Mouse (Mus musculus): ENCODE measurements around the gene Limd2.
"Not testable (repeated sequence)": the region's sequence is repeated elsewhere in the genome, so short reads cannot be mapped to it uniquely, and the experiment has no call there.

The Limd2 gene

DNA sequence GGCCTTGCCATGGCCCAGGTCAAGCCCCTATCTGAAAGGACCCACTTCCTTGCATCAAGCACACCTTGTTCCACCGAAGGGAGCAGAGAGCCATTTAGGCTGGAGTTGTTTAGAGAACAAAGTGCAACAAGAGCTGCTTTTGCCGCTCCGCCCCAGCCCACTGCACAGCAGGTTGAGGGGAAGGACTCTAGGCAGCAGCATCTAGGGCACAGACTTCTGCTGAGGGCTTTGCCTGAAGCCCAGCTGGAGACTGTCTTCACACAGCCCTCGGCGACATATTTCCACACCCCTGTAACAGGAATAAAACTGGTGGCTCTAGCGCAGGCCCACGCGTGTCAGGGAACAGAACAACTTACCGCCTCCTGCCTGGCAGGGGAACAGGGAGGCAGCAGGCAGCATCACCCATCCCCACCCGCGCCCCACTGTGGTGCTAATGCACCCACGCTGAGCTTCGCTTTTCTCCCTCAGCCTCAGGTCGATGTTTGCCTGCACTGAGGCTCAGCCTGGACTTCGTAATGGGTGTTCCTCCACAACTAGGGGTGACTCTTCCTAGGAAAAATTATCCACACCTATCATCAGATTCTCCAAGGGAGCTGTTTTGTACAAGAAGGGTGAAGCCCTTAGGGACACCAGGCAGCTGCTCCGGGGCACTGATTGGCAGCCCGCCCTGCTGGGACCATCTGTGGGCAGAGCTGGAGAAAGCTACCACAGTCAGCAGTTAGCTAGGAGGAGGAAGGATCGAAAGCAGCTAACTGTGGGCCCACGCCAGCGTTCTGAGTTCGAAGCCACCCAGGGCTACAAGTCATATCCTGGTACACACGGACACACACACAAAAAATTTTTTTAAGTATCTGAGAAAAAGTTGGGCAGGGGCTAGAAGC lies at the start of gene Limd2, which contains the start of gene Gm10840:
Gene Limd2, minus strand, starts transcription at position 20 of the 881 bp plus-strand sequence.
Gene Gm10840, plus strand, starts transcription at position 10 of the 881 bp plus-strand sequence.
- DNase-seq, result peak; percentile 81

DNA sequence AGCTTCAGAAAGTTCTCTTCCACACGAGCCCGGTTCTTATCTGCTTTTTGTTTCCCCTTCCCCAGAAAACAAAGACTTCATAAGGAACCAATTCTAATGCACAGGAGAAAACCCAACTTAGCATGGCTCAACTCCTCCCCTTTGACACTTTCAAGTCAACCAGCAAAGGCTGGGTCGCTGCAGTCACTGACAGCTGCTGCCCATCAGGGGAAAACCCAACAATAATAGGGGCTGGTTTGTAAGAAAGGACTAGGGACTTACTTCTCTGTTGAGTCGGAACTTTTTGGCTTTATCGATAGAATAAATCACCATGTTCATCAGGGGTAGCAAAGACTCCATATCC lies 41.4 kb upstream of the Limd2 start, which contains the start of gene Strada:
Gene Strada, minus strand, starts transcription at position 46 of the 343 bp plus-strand sequence.
- no peak for DNase-seq

DNA sequence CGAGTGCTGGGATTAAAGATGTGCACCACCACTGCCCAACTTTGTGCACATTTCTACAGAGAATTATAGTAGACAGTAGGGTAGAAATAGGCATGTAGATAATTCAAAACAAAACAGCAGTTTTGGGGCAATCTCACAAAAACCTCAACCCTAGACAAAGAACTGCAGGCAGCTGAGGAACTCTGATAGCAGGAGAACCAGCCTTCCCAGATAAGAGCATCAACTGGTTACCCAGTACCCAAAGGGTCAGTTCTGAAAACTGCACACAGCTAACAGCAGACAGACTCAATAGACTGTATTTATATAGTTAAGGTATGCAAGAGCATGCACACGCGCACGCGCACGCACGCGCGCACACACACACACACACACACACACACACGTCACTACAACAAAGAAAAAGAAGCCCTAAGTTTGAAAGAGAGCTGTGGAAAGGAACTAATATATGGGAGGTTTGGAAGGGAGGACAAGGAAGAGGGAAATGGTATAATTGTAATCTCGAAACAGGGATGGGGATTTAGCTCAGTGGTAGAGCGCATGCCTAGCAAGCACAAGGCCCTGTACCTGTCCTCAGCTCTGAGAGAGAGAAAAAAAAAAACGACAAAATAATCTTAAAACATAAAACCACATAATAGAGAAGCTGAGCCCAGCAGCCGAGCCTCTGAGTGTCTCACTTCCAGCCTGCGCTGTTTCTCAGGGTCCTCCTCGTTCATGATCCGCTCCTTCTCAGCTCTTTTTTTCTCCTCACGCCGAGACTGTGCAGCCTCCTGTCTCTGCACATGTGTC lies 40.9 kb upstream of the Limd2 start:
- peak; percentile 26 for DNase-seq

GRCm38 (mm10) chr11:106200756-106201155 lies 40.1 kb upstream of the Limd2 start:
- DNase-seq, result no peak

GRCm38 (mm10) chr11:106199997-106200396 lies 39.3 kb upstream of the Limd2 start:
- DNase-seq, result not testable (repeated sequence)

DNA sequence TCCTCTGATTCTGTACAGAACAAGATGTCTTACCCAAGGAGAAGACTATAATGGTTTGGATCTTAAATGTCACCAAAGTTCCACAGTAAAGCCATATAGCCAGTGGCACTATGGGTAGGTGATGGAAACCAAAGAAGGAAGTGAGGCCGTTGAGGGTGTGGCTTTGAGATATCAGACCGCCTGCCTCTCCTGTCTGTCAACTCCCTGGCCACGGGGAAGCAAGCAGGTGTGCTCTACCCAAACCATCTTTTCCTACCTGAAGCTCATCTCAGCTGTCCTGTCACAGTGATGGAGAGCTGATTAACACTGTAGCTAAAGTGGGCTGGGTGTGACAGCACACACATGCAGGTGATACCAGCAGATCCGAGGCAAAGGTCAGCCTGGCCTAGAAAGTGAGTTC lies 37.6 kb upstream of the Limd2 start:
- no peak for DNase-seq

- no peak for DNase-seq
Observed at GRCm38 (mm10) chr11:106195341-106195740, 34.7 kb upstream of the Limd2 start.

- DNase-seq, result no peak
Observed at GRCm38 (mm10) chr11:106194891-106195290, 34.2 kb upstream of the Limd2 start.

GRCm38 (mm10) chr11:106194155-106194541 lies 33.5 kb upstream of the Limd2 start:
- no peak for DNase-seq

GRCm38 (mm10) chr11:106193371-106194154 lies 32.9 kb upstream of the Limd2 start:
- peak; percentile 98 for DNase-seq

- DNase-seq, result no peak
Observed at GRCm38 (mm10) chr11:106192657-106193370, 32.2 kb upstream of the Limd2 start.

- no peak for DNase-seq
Observed at GRCm38 (mm10) chr11:106192241-106192640, 31.6 kb upstream of the Limd2 start.

DNA sequence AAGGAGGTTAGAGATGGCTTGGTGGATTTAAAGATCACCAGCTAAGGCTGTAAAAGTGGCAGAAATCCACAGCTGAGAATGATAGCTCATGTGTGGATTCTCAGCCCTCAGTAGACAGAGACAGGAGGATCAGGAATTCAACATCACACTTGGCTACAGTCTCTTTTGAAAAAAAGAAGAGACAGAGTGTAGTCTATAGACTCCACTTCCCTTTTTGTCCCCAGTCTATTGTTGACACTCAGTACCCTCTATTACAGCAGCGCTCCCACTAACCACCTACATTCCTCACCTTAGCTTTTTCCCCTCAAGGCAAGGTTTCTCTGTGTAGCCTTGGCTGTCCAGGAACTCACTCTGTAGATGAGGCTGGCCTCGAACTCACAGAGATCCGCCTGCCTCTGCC lies 31.1 kb upstream of the Limd2 start:
- DNase-seq, result no peak

DNA sequence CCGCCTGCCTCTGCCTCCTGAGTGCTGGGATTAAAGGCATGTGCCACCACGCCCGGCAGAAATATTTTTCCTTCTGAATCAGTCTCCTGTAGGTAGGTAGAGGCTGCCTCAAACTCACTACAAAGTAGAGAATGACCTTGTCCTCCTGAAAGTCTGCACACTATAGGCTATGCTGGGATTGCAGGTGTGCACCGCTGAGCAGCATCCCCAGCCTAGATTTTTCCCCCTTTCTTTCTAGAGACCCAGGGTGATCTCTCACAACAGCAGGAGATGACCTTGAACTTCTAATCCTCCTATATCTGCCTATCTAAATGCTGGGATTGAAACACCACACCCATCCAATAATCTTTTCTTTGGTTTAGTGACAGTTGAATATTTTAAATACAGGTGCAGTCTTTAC lies 26.7 kb upstream of the Limd2 start:
- no peak for DNase-seq

DNA sequence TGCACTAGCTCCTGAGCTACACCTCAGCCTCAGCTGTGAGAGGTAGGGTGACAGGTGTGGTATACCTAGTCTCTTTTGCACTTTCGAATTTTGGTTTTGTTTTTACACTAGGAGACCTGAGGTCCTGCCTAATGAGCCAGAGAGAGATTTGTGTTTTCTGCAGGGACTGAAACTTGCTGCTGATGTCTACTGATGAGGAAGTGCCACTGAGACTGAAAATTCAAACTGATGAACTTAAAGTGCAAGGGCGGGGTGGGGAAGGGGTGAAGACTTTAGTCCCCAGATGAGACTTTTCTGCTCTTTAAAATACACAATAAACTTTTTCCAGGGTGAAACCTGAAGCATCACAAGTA lies 19.8 kb upstream of the Limd2 start:
- no peak for DNase-seq

- DNase-seq, result no peak
Observed at GRCm38 (mm10) chr11:106179711-106180448, 19.2 kb upstream of the Limd2 start.

DNA sequence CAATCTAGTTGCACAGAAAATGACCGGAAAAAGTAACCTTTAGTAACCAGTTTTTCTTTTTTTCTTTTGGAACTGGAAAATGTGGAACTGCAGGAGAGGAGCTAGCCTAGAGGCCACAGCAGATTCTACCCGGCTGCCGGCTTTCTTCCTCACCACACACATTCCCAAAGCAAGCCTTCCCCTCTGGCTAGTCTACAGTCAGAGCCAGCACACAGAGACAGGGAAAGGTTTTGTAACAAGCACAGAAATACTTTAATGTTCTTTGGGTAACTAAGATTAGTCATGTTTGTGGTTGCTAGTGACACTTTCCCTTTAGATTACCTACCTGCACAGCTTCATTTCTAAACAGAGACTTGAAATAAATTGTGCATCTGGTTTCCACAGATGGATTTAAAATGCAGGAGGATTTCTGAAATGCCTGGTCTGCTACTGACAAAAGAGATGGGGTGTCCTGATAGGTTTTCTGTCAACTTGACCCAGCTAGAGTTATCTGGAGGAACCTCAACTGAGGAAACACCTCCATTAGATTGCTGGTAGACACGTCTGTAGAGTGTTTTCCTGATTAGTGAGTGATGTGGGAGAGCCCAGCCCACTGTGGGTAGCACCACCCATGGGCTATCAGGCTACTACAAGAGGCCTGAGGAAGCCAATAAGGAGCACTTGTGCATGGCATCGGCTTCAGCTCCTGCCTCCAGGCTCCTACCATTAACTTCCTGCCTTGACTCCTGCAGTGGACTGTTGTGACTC lies 17.5 kb upstream of the Limd2 start:
- no peak for DNase-seq

DNA sequence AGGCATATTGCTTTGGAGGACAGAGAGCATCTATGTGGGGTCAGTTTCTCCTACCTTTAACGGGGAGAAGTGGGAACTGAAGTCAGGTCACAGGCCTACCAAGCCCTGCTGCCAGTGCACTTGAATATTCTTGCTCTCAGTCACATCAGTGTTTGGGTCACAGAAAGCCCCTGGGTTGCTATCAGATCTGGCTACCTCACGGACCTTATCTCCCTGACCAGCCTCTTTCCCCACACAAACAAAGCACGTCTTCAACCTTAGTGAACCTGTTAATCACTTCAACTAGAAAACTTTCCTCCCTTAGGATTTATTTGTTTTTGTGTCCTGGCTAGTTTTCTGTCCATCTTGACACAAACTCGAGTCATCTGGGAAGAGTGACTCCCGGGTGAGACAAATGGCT lies 15.7 kb upstream of the Limd2 start:
- DNase-seq, result no peak

DNA sequence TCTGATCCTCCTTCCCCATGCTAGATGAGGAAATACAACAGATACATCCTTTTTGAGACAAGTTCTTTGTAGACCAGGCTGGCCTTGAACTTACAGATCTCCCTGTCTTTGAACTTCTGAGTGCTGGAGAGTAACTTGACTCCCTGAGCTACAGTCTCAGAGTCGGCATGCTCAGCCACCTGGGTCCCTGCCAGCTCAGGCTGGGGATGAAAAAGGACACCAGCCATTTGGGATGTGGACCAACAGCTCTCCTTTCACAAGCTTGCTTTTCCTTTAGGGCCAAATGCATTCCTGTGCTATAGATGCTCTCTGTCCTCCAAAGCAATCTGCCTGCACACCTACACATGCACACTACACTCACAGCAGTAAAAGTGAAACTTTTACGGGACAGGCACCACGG lies 14.4 kb upstream of the Limd2 start:
- DNase-seq, result no peak

- DNase-seq, result no peak
Observed at GRCm38 (mm10) chr11:106174372-106174771, 13.7 kb upstream of the Limd2 start.

GRCm38 (mm10) chr11:106173228-106173627 lies 12.6 kb upstream of the Limd2 start:
- no peak for DNase-seq

Measured in thymus, postnatal 4 days (tissue).